Mouse (Mus musculus) megakaryocyte, adult 5-6 weeks (primary cell): ENCODE data around the gene Brf1. TPM values are rescaled to one million over a fixed set of nuclear protein-coding genes. Genes with fewer than 3 reads are reported as not detected.

ENCODE experiments used
- ATAC-seq: 2 replicates; pipeline ENCODE4 v1.8.0; 2016; ENCODE audit warnings: mild to moderate bottlenecking, inconsistent platforms; ENCODE audit not compliant: poor library complexity, severe bottlenecking
- total RNA-seq, 2 experiments: library from RNA; stranded (forward) in 1 of 2; stranded (reverse) in 1 of 2; fragments of 153-499, 151-499 nt in 1 of 2; fragments of 221-1000, 200-1000 nt in 1 of 2; gene quantifications; 2 replicates each; pipeline versions ENCODE4 v1.2.3 to v1.2.4; 2015 to 2017

Gene Brf1
- total RNA-seq, 2 experiments from 2014 or later, result 20.2 to 37.0 TPM

DNA sequence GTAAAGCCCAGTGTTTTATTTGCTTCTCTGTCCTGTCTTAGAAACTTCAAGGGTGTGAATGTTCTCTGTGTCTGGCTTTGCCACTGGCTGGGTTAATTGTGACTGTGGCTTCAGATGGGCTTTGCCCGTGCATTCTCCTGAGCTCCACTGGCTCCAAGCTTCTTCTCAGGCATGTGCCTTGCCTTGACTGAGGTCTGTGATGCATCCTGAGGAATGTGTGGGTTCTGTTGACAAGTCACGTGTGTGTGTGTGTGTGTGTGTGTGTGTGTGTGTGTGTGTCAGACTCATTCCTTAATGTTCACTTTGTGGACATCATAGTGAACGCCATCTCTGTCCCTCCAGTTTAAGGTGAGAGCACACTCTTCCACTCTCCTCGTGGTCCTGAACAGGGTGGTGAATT is 18.3 kb upstream of the Brf1 start:
- ATAC-seq, result no peak

DNA sequence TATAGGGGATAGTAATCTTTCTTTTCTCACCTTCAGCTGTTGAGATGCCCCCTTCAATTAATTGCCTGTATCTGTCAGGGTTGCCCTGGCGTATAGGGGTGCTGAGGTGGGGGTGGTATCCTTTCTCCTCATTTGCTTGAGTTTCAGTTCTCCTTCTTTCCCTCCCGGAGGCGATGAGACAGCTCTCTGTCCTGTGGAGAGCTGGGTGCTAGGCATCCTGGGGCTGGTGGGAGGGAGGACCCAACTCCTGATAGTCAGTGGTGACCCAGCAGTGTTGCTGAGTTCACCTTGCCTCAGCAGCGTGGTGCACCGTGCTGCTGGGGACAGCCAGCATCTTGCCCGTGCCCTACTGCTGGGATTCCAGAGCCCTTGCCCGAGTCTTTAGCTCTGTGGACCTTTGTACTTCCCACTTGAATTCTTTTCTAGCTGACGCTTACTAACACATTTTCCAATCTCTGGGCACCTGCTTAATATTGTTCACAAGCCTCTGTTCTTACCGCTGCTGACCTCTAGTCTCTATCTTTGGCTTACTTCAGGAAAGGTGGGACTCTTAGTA is 17.0 kb upstream of the Brf1 start:
- ATAC-seq, result peak; percentile 36

DNA sequence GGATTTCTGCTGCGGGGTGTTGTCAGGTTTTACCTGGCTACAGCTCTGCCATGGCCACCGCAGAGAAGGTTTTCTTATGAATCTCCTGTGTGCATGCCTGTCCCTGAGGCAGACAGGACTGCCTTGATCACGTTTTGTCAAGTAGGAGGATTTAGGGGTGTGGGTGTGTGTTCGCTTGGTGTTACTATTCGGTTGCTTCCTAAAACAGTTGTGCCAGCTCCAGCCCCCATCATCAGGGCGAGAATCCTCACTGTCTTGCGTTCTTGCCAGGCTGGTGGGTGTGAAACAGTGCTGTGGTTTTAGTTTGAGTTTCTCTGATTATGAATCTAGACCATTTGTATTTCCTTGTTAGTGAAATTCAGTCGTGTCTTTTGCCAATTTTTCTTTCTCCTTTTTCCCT is 16.5 kb upstream of the Brf1 start:
- ATAC-seq, result no peak

DNA sequence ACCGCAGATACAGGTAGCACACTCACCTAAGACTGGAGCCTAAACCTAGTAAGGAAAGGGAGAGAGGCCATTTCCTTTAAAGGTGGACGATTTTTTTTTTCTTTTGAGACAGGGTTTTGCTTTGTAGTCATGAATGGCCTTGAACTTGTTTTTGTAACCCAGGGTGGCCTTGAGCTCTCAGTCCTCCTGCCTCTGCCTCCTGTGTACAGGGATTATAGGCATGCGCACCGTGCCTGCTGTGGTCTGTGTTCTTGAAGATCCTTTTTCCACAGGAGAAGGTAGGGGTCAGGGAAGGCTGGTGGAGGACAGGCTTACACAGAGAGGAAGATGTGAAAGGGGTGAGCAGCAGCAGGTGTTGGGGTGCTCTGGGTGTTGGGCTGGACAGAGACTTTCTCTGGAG is 15.5 kb upstream of the Brf1 start:
- ATAC-seq, result no peak

DNA sequence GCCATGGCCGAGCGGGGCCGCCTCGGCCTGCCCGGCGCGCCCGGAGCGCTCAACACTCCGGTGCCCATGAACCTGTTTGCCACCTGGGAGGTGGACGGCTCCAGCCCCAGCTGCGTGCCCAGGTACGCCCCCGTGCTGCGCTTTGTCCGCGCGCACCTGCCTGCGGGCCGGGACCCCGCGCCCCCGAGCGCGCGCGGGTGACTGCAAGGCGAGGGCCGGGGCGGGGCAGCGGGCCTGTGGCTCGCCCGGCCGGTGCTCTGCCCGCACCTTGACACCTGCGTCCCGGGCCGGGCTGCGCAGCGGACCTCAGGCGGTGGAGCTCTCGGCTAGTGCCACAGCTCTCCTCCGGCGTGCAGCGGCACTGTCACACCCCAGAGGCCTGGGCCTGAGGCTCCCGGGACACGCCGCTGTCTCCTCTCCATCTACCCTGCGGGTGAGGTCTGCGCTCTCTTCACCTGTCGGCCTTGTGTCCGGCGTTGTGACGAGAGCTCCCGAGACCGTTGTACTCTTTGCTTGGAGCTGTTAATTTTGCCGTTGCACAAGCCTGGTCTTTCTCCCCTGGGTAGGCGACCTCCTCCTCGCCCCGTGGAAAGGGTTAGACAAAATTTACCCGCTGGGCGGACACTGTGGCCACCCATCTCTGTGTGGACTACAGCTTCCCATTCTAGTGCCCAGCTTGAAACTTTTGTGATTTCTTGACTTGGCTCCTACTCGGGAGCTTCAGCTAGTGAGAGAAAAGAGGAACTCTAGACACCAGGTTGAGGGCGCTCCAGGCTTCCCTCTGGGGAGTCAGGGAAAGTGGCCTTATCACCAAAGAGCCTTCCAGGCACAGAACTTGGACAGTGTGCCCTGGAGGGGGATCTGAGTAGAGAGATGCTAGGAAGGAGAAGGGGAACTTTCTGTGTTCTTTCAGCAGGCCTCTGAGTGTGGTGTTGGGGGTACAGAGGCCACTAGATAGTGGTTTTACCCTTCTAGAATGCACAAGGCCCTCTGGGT is 14.4 kb upstream of the Brf1 start:
- ATAC-seq, result peak; percentile 46

DNA sequence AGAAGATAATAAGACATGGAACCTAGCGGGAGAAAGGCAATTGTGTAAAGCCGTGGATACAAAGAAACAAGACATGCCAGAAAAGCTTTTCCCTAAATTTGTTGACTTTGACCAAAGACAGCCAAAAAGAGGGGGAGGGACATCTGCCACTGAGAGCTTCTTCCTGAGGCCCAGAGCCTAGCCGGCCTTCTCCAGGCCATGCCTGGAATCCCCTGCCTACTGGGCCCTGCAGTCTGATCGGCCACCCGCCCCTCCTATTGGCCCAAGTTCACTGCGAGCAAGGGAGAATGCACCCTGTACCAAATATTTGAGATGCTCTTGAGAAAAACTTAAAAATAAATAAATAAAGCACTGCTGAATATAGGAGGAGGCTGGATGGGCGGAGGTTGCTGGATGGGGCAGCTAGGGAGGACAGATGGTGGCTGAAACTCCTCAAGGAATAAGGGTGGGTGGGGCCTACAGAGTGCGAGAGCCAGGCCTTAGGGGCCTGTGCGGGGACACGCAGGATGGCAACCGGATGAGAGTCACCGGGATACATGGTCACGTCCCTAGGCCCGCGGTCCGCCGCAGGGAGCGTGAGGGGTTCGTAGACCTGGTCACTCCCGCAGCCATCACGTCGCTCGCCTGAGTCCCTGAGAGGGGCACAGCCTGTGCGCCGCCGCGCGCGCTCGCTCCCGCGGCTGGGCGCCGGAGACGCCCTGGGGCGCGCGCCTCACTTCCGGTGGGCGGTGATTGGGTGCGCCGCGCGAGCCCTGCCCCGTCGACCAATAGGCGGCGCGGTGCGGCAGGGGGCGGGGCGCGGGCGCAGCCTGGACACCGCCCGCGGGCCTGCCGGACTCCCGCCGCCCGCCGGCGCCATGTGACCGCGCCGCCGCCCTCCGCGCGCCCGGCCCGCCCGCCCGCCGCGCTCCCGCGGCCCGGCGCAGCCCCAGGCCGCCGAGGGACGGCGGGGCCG is 13.4 kb upstream of the Brf1 start, which contains the start of gene Pacs2:
Gene Pacs2 (plus strand): TSS at position 905 of the 955 bp plus-strand sequence.
- ATAC-seq, result peak; percentile 85

DNA sequence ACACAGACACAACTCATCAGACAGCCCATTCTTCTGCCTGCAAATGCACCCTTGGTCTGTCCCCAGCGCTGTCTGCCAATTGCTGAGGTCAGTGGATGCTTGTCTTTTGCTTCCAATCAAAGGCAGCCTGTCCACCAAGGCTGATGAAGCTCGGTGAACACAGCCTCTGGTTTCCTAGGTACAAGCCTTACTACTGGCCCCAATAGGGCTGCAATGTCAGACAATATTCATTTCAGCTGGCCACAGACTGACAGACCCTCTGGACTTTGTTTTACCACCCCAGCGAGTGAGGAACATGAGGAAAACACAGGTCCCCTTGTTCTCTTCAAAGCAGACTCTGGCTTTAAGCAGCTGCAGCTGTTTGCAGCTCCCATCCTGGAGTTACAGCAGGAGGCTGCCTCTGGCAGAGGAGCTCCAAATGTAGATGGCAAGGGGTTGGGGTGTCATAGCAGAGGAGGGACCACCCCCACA is 12.6 kb upstream of the Brf1 start:
- no peak for ATAC-seq

DNA sequence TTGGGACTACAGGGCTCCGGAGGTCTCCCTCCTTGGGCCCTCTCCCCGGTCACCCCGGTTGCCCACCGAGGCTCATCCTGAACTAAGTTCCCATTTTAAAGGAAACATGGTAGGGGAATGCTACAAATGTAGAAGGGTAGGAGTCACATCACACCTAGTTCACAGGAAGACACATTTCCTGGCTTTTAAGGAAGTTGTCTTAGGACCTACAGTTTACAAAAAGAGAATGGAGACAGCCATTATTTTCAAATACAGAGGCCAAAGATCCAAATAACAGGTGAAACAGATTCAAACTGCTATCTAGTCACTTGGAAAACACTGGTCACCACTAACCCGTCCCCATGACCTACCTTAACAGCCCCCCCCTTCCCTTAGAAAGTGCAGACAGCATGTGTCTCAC is 11.9 kb upstream of the Brf1 start:
- ATAC-seq, result no peak

DNA sequence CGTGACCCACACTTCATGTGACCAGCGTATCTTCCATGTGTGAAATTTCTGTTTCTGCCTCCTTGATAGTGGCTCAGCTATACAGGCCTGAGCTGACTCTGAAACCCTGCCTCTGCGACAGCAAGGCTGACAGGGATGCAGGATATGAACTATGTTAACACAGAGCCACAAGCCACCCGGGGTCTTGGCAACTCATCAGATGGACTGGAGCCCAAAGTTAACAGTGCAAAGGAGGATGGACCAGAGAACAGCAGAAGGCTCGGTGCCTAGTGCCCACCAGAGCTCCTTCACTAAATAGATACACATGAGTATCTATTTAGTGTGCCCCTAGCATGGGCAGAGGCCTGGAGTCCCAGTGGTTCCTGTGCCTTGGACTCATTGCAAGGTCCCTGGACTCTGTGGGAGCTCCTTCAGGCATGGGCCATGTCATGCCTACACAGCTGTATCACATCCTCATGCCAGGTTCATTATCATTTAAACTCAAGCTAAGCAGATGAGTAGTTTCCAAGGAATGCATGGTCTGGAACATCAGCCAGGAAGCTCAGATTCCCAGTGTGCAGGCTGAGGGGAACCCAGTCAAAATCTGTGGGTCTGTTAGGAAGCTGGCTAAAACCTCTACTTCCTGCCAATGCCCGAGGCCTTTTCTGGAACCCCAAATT is 11.3 kb upstream of the Brf1 start:
- ATAC-seq, result no peak

DNA sequence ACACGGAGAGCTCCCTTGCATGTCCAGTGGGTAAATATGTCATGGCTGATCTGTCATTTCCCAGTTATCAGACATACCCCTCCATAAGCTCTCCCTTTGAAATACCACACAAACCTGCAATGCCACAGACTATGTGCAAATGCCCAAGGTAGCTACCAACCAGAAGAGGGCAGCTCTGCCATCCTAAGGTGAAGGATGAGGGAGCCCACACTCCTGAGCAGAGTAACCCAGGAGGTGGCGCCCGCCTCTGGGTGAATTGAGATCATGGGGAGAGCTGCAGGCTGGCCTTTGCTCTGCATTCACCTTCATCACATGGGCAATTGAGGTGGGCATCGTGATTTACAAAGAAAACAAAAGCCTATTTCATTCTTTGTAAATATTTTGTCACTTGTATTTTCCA is 4.5 kb upstream of the Brf1 start:
- ATAC-seq, result peak; percentile 42

DNA sequence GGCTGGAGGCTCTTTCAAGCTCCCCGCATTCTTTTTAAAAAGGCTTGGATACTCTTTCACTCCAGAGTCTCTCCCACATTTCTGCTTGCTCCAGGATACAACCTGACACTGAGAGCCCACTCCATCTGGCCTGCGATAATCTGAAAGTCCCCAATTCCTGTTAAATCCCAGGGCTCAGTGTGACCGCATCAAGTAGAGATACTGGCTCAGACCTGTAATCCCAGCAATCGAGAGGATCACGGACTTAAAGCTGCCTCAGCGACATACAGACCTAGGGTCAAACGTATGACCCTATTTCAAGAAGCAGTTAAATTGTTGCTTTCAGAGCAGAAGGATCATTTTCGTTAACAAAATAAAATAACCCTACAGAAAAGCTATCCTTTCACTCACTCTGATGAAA is 3.5 kb upstream of the Brf1 start:
- ATAC-seq, result no peak

DNA sequence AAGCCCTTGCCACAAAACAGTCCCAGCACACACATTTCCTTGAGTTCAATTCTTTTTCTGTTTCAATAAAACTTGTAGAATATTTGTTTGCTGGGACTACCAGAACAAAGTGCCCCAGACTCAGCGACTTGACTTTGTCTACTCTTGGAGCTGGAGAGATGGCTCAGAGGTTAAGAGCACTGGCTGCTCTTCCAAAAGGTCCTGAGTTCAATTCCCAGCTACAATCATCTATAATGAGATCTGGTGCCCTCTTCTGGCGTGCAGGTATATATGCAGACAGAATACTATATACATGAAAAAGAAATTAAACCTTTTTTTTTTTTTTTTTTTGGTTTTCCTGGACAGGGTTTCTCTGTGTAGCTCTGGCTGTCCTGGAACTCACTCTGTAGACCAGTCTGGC is 2.2 kb upstream of the Brf1 start:
- no peak for ATAC-seq

DNA sequence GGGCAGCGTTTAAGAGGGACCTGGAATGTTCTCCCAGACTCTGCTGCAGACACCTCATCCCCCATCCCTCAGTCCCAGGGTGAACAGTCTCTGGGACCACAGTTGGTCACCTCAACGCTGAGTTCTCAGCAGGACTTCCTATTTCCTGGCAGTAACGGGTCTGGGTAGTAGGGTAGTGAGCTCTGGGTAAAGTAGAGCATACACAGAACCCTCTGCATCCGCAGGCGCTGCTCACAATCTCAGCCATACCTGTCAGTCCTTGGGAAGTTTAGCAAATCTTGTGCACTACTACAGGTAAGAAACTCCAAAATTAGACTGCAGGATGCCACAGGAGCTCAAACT is 600 bp upstream of the Brf1 start:
- ATAC-seq, result peak; percentile 43

DNA sequence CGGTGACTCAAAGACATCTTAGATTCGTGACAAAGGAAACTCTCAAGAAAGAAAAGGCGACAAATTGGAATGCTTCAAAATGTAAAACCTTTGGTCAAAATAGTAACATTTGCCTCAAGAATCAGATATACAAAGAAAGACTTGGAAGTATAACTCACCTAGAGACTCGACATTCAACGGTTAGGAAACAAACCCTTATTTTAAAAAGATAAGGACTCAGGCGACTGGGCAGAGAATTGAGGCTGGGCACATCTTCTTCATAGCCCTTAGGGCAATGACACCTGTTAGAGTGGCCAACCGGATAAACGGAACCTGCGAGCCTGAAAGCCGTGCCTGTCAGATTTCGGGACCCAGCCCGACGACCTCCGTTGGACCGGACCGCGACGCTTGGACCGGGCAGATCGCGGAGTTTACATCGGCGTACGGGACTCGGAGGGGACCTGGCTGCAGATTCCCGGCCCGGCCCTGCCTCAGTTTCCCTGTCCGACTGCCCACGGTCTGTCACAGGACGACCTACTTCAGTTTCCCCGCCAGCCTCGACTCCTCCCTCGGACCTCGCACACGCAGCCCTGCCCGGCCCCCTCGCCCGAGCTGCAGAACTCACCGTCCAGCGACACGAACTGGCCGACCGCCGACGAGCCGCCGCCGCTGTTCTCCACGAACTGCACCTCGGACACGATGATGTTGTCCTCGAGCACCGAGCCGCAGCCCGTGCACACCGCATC is 773 bp downstream of the Brf1 start:
- peak; percentile 1 for ATAC-seq

DNA sequence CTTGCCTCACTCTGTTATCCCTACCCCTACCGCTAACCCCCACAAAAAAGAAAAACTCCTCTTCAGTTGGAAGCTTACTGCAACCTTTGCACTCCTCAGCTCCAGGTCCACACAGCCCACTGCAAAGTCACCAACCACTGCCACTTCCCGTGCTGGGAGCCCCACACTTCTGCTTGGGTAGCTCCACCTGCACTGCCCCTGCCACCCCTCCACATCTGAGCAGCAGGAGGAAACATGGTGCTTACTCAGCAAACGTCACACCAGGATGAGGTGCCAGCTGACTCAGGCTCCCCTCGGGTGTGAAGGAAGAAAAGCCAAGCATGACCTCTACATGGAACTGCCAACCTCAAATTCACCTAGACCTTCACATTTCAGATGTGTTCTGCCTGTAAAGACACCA is 6.4 kb downstream of the Brf1 start:
- peak; percentile 73 for ATAC-seq

DNA sequence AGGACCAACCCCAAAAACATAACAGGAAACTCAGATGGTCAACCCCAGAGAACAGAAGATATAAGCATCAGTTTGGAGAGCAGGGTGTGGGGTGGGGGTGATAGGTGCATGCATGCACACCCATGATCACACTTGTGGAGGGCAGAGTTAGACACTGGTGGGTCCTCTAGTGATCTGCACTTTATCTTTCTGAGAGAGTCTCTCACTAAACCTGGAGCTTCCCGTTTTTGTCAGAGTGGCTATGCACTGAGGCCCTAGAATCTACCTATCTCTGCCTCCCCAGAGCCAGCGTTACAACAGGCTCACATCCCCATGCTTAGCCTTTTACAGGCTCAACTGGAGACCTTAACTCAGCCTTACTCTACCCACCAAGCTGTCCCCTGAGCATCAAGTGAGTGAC is 9.1 kb downstream of the Brf1 start:
- ATAC-seq, result peak; percentile 33; the same call in 1 of the 2 replicates

DNA sequence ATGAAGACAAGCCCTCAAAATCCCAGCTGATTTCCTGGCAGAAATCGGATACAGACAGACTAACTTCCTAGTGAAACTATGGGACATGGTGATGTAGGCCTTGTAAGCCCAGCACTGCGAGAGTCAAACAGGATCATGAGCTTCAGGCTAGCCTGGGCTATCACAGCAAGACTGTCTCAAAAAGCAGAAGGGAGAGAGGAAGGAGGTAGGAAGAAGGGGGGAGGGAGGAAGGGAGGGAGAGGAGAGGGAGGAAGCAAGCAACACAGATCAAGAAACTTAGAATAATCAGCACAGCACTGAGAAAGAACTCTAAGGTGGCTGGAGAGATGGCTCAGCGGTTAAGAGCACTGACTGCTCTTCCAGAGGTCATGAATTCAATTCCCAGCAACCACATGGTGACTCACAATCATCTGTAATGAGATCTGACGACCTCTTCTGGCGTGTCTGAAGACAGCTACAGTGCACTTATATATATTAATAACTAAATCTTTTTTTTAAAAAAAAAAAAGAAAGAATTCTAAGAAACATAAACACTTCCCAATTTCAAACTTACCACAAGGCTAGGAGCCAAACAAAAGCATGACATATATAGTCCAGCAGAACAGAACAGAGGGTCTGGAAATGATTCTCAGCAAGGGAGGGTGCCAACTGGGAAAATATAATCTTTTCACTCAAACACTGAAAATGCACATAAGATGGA is 9.6 kb downstream of the Brf1 start:
- no peak for ATAC-seq

DNA sequence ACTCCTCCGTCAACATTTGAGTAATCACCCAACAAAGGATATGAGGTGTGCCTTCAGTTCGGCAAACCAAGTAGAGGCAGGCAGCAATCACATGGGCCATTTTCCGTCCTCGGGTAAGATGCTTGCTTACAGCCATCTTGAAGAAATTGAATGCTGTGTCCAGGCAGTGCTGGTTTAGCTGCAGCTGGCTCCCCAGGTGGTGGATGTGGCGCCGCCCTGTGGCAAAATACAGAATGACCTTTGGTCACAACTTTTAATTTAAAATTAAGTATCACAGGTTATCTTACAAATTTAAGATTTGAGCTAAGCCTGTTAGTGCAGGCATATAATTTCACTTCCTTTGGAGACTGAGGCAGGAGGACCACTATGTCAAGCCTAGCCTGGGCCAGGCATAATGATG is 12.6 kb downstream of the Brf1 start:
- ATAC-seq, result no peak

DNA sequence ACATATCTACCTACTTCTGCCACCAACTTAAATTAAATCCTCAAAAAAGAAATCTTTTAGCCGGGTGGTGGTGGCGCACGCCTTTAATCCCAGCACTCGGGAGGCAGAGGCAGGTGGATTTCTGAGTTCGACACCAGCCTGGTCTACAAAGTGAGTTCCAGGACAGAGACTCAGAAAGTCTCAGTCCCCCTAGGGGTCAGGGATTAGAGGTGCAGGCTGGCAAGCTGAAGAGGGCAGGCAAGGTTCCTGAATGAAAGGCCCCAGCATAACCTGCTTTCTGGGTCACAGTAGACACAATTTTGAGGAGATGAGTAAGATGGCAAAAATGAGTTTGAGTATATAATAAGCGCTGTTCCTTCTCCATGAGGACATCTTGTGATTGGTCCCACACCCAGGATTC is 15.2 kb downstream of the Brf1 start:
- ATAC-seq, result peak; percentile 66
